Mouse (Mus musculus): ENCODE data around the gene Lypd5. TPM values are rescaled to one million over a fixed set of nuclear protein-coding genes. Genes with fewer than 3 reads are reported as not detected.

Lypd5 gene
- polyA plus RNA-seq, 1 experiment = not detected

Other genes starting within 250 kb of the Lypd5 start
- gene Zfp112, start 236.9 kb upstream of the Lypd5 start, polyA plus RNA-seq (2012; rRNA removed) = 8.2 and 9.4 TPM in 2 replicates
- gene Zfp235, start 215.0 kb upstream of the Lypd5 start, polyA plus RNA-seq (2012; rRNA removed) = 17.5 and 18.6 TPM in 2 replicates
- gene Zfp114, start 174.1 kb upstream of the Lypd5 start, polyA plus RNA-seq (2012; rRNA removed) = 1.8 and 1.9 TPM in 2 replicates
- gene Zfp111, start 137.8 kb upstream of the Lypd5 start, polyA plus RNA-seq (2012; rRNA removed) = 3.9 and 4.4 TPM in 2 replicates
- gene Zfp109, start 111.6 kb upstream of the Lypd5 start, polyA plus RNA-seq (2012; rRNA removed) = 4.4 and 4.5 TPM in 2 replicates
- gene Zfp108, start 94.4 kb upstream of the Lypd5 start, polyA plus RNA-seq (2012; rRNA removed) = 4.7 and 5.7 TPM in 2 replicates
- 8.7 and 9.0 TPM in 2 replicates for gene Zfp93, start 78.8 kb upstream of the Lypd5 start, polyA plus RNA-seq (2012; rRNA removed)
- gene Zfp61, start 48.0 kb upstream of the Lypd5 start, polyA plus RNA-seq (2012; rRNA removed) = 27.5 and 28.7 TPM in 2 replicates
- gene Zfp94, start 32.5 kb upstream of the Lypd5 start, polyA plus RNA-seq (2012; rRNA removed) = 20.3 and 21.0 TPM in 2 replicates
- gene Tescl, start 15.3 kb upstream of the Lypd5 start, polyA plus RNA-seq (2012; rRNA removed) = not detected in 2 replicates
- gene Kcnn4, start 21.1 kb downstream of the Lypd5 start, polyA plus RNA-seq (2012; rRNA removed) = 2.4 and 3.0 TPM in 2 replicates
- gene Smg9, start 50.4 kb downstream of the Lypd5 start, polyA plus RNA-seq (2012; rRNA removed) = 78.1 and 90.1 TPM in 2 replicates
- 0.68 and 0.76 TPM in 2 replicates for gene Irgc1, start 103.1 kb downstream of the Lypd5 start, polyA plus RNA-seq (2012; rRNA removed)
- 1.1 and 1.8 TPM in 2 replicates for gene Plaur, start 113.3 kb downstream of the Lypd5 start, polyA plus RNA-seq (2012; rRNA removed)
- gene Cadm4, start 132.8 kb downstream of the Lypd5 start, polyA plus RNA-seq (2012; rRNA removed) = 225 and 258 TPM in 2 replicates
- gene Zfp428, start 157.8 kb downstream of the Lypd5 start, polyA plus RNA-seq (2012; rRNA removed) = 82.8 and 84.1 TPM in 2 replicates
- gene AC161166.1, start 163.3 kb downstream of the Lypd5 start, polyA plus RNA-seq (2012; rRNA removed) = not detected in 2 replicates
- 46.3 and 46.7 TPM in 2 replicates for gene Irgq, start 181.5 kb downstream of the Lypd5 start, polyA plus RNA-seq (2012; rRNA removed)
- not detected in 2 replicates for gene Pinlyp, start 196.9 kb downstream of the Lypd5 start, polyA plus RNA-seq (2012; rRNA removed)
- gene Xrcc1, start 197.1 kb downstream of the Lypd5 start, polyA plus RNA-seq (2012; rRNA removed) = 48.8 and 49.0 TPM in 2 replicates
- 14.9 and 17.2 TPM in 2 replicates for gene Ethe1, start 238.3 kb downstream of the Lypd5 start, polyA plus RNA-seq (2012; rRNA removed)
- gene Zfp575, start 238.4 kb downstream of the Lypd5 start, polyA plus RNA-seq (2012; rRNA removed) = 6.7 and 7.7 TPM in 2 replicates

Data from frontal cortex, adult 2 months (tissue).